Mouse (Mus musculus) spleen, adult 2 months (tissue): ENCODE data around the gene Syde2. TPM values are rescaled to one million over a fixed set of nuclear protein-coding genes. Genes with fewer than 3 reads are reported as not detected.

ENCODE experiments used
- DNase-seq, 2 experiments: peaks; one replicate each; pipeline versions ENCODE4 v3.0.0 to v3.0.0-alpha.2; 2012 to 2021; ENCODE audit warnings: low spot score in 2 of 2, low read depth in 1 of 2
- H3K27ac ChIP-seq: fragments of 200-500 bp; 2 replicates; pipeline ENCODE4 v1.5.1; 2012; ENCODE audit warnings: low read length, inconsistent platforms; ENCODE audit not compliant: insufficient read depth
- H3K27me3 ChIP-seq: fragments of 200-500 bp; 2 replicates; pipeline ENCODE4 v1.6.1; 2012; ENCODE audit warnings: mild to moderate bottlenecking, moderate library complexity, low read length, inconsistent platforms; ENCODE audit not compliant: control insufficient read depth, insufficient read depth
- H3K36me3 ChIP-seq: fragments of 200-500 bp; 2 replicates; pipeline ENCODE4 v1.6.1; 2012; ENCODE audit warnings: mild to moderate bottlenecking, low read length, inconsistent platforms; ENCODE audit not compliant: control insufficient read depth, insufficient read depth
- H3K4me1 ChIP-seq: fragments of 200-500 bp; 2 replicates; pipeline ENCODE4 v1.6.1; 2011; ENCODE audit warnings: inconsistent platforms; ENCODE audit not compliant: control insufficient read depth, insufficient read depth, insufficient read length
- H3K4me3 ChIP-seq: fragments of 200-500 bp; 2 replicates; pipeline ENCODE4 v1.5.1; 2011; ENCODE audit warnings: mild to moderate bottlenecking, inconsistent platforms; ENCODE audit not compliant: insufficient read depth, insufficient read length; ENCODE audit errors: extremely low read depth
- CTCF ChIP-seq: fragments of 200-500 bp; IDR thresholded peaks from 2 replicates; pipeline ENCODE4 v1.5.1; 2011; ENCODE audit warnings: mild to moderate bottlenecking, inconsistent platforms; ENCODE audit not compliant: insufficient read depth, insufficient read length, insufficient replicate concordance; ENCODE audit errors: extremely low read depth
- POLR2A ChIP-seq: fragments of 200-500 bp; IDR thresholded peaks from 2 replicates; pipeline ENCODE4 v1.6.1; 2011; ENCODE audit warnings: low read depth, low read length, inconsistent platforms
- WGBS: fragments of 180-500 bp; shearing (Covaris S2); methylation state at CpG from one replicate; pipeline ENCODE4 v1.1.7; 2018; 5-methylcytosine and 5-hydroxymethylcytosine counted together
- polyA plus RNA-seq: library from polyadenylated mRNA; depleted of rRNA; stranded (reverse); fragments of >200 nt; gene quantifications from 2 replicates; pipeline ENCODE4 v1.2.3, GENCODE M21; 2012

Gene Syde2
- polyA plus RNA-seq, 1 experiment: 0.57 TPM

DNA sequence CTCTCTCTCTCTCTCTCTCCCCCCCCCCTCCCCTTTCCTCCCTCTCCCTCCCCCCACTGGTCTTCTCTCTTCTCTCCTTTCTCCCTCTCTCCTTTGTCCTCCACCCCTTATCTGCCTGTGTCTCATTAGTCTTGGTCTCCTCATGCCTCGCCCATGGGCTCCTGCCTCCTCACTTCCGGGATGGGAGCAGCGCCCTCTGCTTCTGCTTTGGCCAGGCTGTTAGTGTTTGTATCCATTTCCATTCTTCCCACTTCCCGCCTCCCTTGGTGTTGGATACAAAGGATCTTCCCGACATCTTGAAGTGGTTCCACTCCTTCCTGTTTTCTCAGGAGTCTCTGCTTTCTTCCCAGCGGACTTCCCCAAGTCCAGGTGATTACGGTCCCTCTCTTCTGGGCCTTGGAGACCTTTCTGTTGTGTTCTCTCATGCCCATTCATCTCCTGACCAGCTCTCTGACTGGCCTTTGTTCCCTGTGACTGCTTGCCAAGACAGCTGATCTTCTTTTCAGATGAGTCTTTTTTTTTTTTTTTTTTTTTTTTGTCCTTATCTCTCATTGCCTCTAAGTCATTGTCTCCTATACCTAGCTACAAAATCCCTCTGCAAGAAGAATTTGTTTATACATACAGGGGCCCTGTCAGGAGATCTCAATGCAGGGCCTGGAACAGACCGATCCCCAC lies 24.0 kb downstream of the Syde2 start:
- Histone ChIP-seq H3K27me3 (no peaks in the 10 kb centered on the region), H3K4me3 (no peak overlapping the region), H3K4me1 (no peaks in the 10 kb centered on the region), H3K27ac (no peak overlapping the region), H3K36me3 (no peaks in the 10 kb centered on the region)
- TF ChIP-seq CTCF (no peak), POLR2A (no peak)
- no peak for DNase-seq
- 88% methylated on average over 8 of the region's 8 CpGs for WGBS

DNA sequence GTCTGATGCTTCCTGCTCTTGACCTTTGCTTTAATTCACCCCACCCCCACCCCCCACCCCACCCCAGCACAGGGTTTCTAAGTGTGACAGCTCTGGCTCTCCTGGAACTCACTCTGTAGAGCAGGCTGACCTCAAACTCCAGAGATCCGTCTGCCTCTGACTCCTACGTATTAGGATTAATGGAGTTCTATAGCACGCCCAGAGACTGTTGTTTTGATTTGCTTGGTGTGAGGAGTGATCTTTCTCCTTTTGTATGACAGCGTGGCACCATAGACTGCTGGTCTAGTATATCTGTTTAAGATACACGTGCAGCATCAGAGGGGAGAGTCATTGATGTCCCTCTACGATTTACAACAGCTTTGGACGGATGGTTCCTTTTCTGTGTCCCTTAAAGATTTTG lies 25.8 kb downstream of the Syde2 start:
- Histone ChIP-seq H3K27ac (no peak overlapping the region), H3K27me3 (no peaks in the 10 kb centered on the region), H3K4me3 (no peak overlapping the region), H3K4me1 (no peaks in the 10 kb centered on the region), H3K36me3 (no peaks in the 10 kb centered on the region)
- WGBS: 90% methylated on average over 7 of the region's 7 CpGs
- no peak for DNase-seq
- TF ChIP-seq POLR2A (no peak), CTCF (no peak)

DNA sequence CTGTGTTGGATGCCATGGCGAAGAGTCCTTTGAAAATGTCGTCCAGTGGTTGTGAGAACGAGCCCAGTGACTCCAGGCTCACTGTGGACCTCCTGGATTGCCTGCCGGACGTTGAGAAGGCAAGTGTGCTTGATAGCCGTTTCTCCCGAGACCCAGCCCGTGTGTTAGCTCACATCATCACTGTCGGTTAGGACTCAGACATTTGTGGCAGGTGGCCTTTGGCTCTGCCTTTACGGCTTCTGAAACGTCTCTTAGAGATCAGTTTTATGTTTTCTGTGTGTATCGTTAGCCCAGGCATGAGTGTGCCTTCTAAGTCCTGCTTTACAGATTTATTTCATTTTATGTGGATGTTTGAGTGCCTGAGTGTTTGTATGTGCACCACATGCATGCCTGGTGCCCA lies 26.7 kb downstream of the Syde2 start:
- no peaks in the 10 kb centered on the region for H3K36me3 ChIP-seq
- no peaks in the 10 kb centered on the region for H3K4me1 ChIP-seq
- no peak for DNase-seq
- no peak overlapping the region for H3K27ac ChIP-seq
- 93% methylated on average over 12 of the region's 12 CpGs for WGBS
- no peak overlapping the region for H3K4me3 ChIP-seq
- no peaks in the 10 kb centered on the region for H3K27me3 ChIP-seq
- no peak for TF ChIP-seq POLR2A
- TF ChIP-seq CTCF: no peak

DNA sequence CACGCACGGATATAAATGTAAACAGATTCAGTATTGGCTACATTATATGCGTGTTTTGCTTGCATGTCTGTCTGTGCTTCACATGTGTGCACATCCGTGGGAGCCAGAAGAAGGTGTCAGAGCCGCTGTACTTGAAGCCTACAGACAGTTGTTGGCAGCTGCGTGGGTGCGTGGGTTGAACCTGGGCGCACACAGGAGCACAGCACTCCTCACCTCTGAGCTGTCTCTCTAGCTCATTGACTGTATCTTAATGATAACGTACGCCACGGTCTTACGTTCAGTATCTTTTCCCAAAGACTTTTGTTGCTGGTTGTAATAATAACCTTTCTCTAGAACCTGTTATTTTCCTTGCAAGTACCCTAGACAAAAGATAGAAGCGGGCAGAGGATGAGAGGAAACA lies 29.3 kb downstream of the Syde2 start:
- no peaks in the 10 kb centered on the region for H3K27me3 ChIP-seq
- TF ChIP-seq POLR2A (no peak), CTCF (no peak)
- 94% methylated on average over 13 of the region's 13 CpGs for WGBS
- H3K4me1 ChIP-seq: no peaks in the 10 kb centered on the region
- H3K36me3 ChIP-seq: no peaks in the 10 kb centered on the region
- H3K27ac ChIP-seq: no peak overlapping the region
- no peak overlapping the region for H3K4me3 ChIP-seq
- no peak for DNase-seq

DNA sequence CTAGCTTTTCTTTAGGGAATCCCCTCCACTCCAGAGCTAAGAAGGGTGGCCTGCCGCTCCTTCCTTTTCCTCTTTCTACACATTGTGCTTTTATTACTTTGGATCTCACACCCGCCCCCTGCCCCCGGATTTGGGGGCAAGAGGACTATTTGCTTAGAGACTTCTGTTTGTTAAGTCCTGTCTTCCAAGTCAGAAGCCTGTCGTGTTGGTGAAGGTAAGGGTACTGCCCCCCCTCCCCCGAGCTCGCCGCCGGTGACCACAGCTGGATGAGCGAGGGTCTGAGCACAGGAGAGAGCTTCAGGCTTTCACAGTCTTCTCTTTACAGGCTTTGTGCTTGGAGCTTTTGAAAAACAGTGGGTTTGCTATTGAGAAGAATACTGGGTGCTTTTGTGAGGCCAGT lies 29.9 kb downstream of the Syde2 start:
- 92% methylated on average over 9 of the region's 9 CpGs for whole genome bisulfite sequencing
- no peak for DNase-seq
- Histone ChIP-seq H3K36me3 (no peaks in the 10 kb centered on the region), H3K4me3 (no peak overlapping the region), H3K27ac (no peak overlapping the region), H3K4me1 (no peaks in the 10 kb centered on the region), H3K27me3 (no peaks in the 10 kb centered on the region)
- TF ChIP-seq CTCF: no peak
- TF ChIP-seq POLR2A: no peak

DNA sequence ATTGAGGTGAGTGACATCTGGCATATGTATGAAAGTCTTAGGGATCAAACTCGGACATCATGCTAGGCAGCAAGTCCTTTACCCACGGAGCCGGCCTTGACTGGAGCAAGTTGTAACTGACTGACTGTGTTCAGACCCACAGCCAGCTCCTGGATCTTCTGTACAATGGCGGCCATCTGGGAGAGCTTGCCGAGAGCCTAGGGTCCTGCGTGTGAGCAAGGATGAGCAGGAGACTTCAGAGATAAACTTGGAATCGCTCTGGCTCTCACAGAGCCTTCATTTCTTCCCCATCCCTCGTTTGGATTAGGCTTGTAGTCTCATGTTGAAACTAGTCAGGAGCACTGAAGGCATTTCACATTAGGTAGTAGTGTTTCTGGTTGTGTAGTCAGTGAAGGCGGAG lies 34.6 kb downstream of the Syde2 start:
- TF ChIP-seq CTCF: no peak
- no peak for TF ChIP-seq POLR2A
- H3K4me3 ChIP-seq: no peak overlapping the region
- DNase-seq: no peak
- no peaks in the 10 kb centered on the region for H3K27me3 ChIP-seq
- 92% methylated on average over 9 of the region's 9 CpGs for WGBS
- no peak overlapping the region for H3K27ac ChIP-seq
- H3K4me1 ChIP-seq: no peaks in the 10 kb centered on the region
- no peaks in the 10 kb centered on the region for H3K36me3 ChIP-seq

DNA sequence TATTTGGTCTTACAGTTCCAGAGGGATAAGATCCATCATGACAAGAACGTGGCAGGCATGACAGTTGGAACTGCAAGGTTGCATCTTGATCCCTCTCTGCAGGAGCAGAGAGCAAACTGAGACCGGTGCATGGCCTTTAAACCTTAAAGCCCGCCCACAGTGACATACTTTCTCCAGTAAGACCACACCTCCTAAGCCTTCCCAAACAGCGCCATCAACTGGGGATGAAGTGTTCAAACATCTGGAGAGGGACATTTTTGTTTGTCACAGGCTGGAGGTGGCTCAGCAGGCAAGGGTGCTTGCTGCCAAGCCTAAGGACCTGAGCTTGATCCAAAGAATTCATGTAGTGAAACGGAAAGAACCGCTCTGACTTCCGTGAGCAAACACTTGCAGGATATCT lies 37.1 kb downstream of the Syde2 start:
- no peak for DNase-seq

More for the DNA sequence above, 37.1 kb downstream of the Syde2 start:
- Histone ChIP-seq H3K36me3 (no peaks in the 10 kb centered on the region), H3K4me1 (no peaks in the 10 kb centered on the region; the same call in 1 of the 2 replicates), H3K27me3 (no peaks in the 10 kb centered on the region), H3K27ac (no peak overlapping the region), H3K4me3 (no peak overlapping the region)
- TF ChIP-seq POLR2A: no peak
- TF ChIP-seq CTCF: no peak
- 89% methylated on average over 7 of the region's 7 CpGs for WGBS
